Mouse (Mus musculus) thymus, postnatal 36 days (tissue): ENCODE measurements at regions not wholly inside any gene's neighbourhood (a gene's known extent, or its start where the extent isn't known, plus 50 kb on each side); places are given as distances from the start of the nearest gene placed in this dataset.
A peak's percentile ranks its signal among the peaks of the same experiment; 100 is the strongest.

Experiments used
- DNase-seq, 2 experiments: peaks; one replicate each; pipeline ENCODE4 v3.0.0; 2022; ENCODE audit warnings: mixed read lengths in 2 of 2

- no peak for DNase-seq
These were observed 142.1 kb downstream of the Pik3r1 start for GRCm38 (mm10) chr13:101625922-101626321.

GRCm38 (mm10) chr13:101624179-101624581, 143.8 kb downstream of the Pik3r1 start:
- no peak for DNase-seq

- no peak for DNase-seq
These were observed 145.4 kb downstream of the Pik3r1 start for GRCm38 (mm10) chr13:101622649-101623048.

- DNase-seq, result no peak
These were observed 147.4 kb downstream of the Pik3r1 start for GRCm38 (mm10) chr13:101620660-101621059.

- DNase-seq, result no peak
These were observed 148.9 kb downstream of the Pik3r1 start for GRCm38 (mm10) chr13:101619154-101619553.

- DNase-seq, result no peak
These were observed 155.2 kb downstream of the Pik3r1 start for GRCm38 (mm10) chr13:101612786-101613185.

GRCm38 (mm10) chr13:101611725-101612124, 156.3 kb downstream of the Pik3r1 start:
- no peak for DNase-seq

- DNase-seq, result no peak
These were observed 161.8 kb downstream of the Pik3r1 start for GRCm38 (mm10) chr13:101606184-101606730.

GRCm38 (mm10) chr13:101605685-101606084, 162.3 kb downstream of the Pik3r1 start:
- no peak for DNase-seq

- DNase-seq, result no peak
These were observed 163.0 kb downstream of the Pik3r1 start for GRCm38 (mm10) chr13:101605051-101605450.

GRCm38 (mm10) chr13:101598126-101598485, 169.9 kb downstream of the Pik3r1 start:
- no peak for DNase-seq

GRCm38 (mm10) chr13:101597243-101598125, 170.5 kb downstream of the Pik3r1 start:
- DNase-seq, result peak; percentile 49 to 67

GRCm38 (mm10) chr13:101594511-101595175, 173.4 kb downstream of the Pik3r1 start:
- no peak for DNase-seq

- DNase-seq, result no peak
These were observed 175.7 kb downstream of the Pik3r1 start for GRCm38 (mm10) chr13:101592355-101592754.

GRCm38 (mm10) chr13:101588905-101589304, 179.1 kb downstream of the Pik3r1 start:
- no peak for DNase-seq

GRCm38 (mm10) chr13:101586787-101587186, 181.2 kb downstream of the Pik3r1 start:
- DNase-seq, result no peak

- DNase-seq, result no peak
These were observed 191.5 kb downstream of the Pik3r1 start for GRCm38 (mm10) chr13:101576481-101576880.

- DNase-seq, result no peak
These were observed 195.0 kb downstream of the Pik3r1 start for GRCm38 (mm10) chr13:101572809-101573590.

GRCm38 (mm10) chr13:101572246-101572645, 195.8 kb downstream of the Pik3r1 start:
- no peak for DNase-seq

- no peak for DNase-seq
These were observed 198.0 kb downstream of the Pik3r1 start for GRCm38 (mm10) chr13:101570034-101570433.

GRCm38 (mm10) chr13:101568985-101569631, 198.9 kb downstream of the Pik3r1 start:
- DNase-seq, result no peak

- no peak for DNase-seq
These were observed 202.7 kb downstream of the Pik3r1 start for GRCm38 (mm10) chr13:101565323-101565722.
